Mouse (Mus musculus) ZHBTc4 (cell line): Measurements from ENCODE around the gene Atp1a1.

Experiments
- DNase-seq: peaks from one replicate; pipeline ENCODE4 v3.0.0-alpha.2; 2011; ENCODE audit warnings: low read depth, low spot score

The Atp1a1 gene

DNA sequence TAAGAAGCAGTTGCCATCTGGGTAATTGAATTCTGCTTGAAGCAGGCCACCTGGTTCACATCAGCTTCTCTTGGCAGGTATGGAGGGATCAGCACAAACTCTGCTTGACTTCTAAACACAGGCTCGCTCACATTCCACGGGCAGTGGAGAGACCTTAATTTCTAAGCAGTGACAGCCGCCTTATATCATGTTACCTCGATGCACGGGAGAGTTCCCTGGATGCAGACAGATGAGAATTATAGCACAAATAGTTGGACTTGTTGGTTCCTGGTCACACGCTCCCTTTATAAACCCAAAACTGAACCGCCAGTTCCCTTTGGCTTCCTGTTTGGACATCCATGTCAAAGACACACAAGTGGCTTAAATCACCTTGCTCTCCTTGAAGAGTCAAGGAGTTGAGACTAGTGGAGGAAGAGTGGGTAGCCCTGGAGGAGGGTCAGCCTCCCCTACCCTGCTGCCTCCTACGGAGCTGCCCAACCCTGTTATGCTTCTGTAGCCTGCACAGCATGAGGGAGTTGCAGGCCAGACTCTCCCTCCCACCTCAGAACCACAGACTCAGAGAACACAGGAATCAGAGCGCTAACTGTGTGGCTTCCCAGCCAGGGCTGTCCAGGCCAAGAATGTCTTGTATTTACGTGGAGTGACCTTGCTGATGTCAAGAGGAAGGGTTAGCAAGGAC lies 7.5 kb upstream of the Atp1a1 start:
- DNase-seq = peak; percentile 30

DNA sequence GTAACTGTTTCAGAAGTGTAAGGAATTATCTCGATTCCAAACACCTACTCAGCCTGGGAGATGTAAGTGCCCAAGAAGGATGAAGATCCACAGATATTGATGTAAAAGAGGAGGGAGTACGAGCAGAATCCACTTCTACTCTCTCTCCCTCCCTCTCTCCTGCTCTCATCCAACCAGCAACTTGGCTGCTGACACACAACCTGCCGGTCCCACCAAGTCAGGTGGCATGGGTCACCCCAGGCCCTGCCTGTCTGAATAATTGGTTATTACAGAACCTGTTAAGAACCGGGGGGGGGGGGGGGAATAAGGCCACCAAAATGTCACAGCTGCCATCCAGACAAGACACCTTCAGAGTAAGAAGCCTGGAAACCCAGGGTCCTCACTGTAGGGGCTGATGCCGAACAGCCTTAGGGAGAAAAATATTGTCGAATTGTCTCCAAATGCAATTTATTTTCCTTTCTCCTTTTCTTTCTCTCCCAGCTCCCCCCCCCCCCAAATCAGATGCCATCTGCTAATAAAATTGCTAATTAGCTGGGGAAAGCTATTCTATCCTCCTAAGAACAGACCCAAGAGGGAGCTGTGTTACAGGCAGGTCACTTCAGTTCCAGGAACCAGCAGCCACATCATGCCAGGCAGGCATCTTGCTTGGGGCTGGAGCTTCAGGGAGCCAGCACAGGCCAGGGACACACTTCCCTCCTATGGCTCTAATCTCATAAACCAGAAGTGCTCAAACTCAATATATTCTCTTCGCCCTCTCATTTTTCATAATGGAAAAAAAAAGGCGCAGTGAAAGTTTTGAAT lies 6.7 kb upstream of the Atp1a1 start:
- DNase-seq = no peak

DNA sequence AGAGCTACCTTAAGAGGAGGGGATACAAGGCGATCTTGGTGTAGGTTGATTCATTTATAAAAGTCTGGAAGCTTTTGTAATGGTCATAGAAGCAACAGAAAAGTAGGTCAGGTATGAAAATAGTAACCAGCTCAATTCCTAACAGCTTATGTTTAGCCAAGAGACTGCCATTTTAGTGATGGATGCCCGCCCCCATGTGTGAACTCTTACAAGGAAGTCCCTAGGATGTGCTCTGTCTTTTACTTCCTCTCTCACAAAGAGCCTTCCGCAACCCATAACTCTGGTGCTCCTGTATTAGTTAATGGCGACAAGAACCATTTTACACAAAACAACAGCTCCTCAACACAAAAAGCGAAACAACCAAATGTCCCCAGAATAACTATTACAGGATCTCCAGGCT lies 4.8 kb upstream of the Atp1a1 start:
- DNase-seq = no peak

DNA sequence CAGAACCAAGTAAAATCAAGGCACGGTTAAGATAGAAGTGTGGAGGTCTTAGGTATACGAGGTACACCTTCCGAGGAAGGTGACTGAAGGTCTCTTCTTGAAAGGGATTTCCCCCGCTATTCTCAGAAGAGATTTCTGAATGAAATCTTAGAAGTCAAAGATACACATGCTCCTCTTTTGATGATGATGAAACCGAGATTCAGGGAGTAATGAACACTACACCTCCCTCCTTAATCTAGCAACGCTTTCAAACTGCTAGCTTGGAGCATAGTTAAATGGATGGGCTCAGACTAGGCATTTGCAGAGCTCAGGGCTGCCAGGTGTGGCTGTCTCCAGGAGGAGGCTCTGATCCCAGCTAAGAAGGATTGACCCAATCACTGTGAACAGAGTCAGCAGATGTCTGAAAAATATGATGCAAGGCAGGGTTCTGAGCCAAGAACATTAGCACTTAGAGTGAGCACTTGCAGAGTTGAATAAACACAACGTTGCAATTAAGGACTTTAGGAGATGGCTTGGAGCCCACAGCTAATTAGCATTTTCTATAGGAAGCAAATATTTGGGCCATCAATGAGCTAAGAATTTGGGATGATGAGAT lies 2.5 kb upstream of the Atp1a1 start:
- no peak for DNase-seq

DNA sequence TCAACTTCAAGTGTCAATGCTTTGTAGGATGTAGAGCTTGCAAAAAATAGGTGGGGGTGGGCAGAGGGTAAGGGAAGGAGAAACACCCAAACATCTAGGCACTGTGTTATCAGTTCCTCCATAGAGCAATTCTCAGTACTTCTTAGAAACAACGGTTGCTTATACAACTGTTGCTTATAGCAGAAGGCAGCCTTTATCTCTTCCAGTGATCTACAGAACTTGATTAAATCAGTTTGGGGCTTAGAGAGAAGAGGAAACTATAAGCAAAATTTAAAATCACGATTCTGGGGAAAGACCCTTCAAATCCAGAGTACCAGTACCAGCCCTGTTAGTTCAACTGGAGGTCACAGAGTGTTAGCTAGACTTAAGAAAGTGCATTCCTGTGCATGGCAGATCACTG lies 1.2 kb upstream of the Atp1a1 start:
- no peak for DNase-seq

DNA sequence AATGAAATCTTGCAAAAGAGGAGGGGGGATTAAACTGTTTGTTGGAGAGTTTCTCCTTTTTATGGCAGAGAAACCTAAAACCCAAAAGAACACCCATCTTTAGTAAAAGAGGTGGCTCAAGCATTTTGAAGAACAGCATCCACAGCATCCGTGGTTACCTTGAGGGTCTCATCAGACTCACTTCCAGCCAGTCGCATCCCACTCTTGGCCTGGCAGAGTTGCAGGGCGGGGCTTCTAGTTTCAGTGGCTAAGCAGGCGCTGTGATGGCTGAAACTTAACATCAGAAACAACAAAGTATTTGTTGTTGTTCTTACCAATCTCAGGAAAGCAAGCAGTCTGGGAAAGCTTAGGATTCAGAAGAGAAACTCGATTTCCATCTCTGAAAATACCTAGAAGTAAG lies 807 bp upstream of the Atp1a1 start:
- DNase-seq = peak; percentile 17

DNA sequence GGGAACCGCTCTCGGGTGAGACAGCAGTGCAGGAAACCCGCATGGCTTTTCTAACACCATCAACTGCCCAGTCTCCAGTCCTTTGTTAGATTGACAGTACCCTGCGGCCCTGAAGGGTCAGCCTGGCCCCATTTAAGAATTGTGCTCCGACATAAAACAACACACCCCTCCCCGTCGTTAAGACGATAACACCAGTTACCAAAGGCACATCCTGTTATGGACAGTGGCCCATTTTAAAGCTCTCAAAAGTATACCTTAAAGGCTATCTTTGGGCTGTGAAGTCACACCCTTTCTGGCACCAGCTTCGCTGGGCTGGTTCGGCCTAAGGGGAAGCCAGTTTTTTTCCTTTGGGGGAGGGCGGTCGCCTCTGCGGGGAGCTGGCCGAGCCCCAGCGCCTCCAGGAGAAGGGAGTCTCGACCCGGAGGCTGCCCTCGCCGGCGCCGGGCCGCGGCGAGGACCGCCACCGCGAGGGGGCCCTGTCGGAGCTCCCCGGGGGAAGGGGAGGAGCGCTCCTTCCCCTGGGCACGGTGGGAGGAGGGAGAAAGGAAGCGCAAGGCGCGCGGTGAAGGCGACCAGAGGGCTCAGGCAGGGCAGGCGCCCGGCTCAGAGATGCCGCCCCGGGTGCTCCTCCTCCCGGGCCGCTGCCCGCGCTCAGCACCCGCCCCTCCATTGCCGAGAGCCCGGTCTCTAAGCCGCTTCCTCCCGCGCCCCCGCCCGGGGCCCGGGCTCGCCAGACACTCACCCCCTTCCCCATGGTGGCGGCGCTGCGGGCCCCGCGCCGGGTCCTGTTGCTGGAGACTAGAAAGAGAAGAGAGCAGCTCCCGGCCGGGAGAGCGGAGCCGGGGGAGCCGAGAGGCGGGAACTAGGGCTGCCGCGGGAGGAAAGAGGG lies 579 bp downstream of the Atp1a1 start:
- DNase-seq = peak; percentile 89

DNA sequence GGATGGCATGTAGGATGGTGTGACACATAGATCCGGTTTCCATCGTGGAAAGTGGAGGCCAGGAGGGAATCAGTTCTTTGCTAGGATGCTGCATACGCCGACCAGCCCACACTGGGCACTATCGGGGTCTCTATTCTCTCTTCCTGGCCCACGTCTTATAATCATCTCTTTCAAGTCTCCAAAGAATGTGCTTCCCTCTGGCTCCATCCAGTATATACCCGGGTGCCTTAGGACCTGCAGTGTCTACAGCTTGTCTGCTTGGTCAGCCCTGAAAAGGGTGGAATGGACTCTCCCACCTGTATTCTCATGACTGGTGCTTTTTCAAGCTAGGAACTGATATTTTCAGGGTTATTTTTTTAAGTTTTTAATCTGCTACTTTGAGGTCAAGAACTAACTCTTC lies 1.3 kb downstream of the Atp1a1 start:
- no peak for DNase-seq

DNA sequence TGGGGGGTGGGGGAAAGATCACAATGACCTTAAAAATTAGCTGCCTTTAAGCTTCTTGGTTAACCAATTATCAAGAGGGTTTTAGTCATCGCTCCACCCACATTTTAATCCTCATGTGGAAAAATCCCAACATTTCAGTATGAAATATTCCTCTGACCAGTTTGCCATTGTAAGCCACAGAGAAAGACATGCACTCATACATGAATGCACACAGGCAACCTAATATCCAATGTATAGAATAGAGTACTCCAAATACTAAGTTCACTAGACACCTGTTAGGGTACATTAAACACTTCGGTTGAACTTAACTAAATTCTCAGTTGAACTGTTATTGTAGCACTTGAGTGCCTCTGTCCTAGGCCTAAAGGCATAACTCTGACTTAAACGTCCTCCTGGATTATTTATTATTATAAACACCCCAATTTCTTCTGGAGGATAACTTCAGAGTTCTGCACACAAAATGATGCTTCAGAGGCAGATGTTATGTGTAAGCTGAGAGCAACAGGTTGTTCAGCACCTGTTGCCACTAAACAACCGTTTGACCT lies 1.9 kb downstream of the Atp1a1 start:
- no peak for DNase-seq

DNA sequence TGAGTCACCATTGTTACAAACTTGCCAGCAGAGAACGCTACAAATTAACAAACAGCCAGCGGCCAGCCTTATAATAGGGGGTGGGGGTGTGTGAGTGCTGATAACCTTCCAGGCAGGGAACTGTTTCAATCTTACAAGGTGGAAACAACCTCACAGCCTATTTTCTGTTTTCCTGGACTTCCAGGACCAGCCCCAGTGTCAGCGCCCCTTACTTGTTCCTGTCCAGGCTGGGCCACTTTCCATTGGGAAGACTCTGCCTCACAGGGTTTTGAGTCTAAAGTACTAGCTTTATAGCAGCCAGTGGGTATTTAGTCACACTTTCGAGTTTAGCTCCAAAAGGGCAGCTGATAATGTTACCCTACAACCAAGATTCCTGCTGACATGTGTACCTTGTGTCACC lies 2.8 kb downstream of the Atp1a1 start:
- no peak for DNase-seq

DNA sequence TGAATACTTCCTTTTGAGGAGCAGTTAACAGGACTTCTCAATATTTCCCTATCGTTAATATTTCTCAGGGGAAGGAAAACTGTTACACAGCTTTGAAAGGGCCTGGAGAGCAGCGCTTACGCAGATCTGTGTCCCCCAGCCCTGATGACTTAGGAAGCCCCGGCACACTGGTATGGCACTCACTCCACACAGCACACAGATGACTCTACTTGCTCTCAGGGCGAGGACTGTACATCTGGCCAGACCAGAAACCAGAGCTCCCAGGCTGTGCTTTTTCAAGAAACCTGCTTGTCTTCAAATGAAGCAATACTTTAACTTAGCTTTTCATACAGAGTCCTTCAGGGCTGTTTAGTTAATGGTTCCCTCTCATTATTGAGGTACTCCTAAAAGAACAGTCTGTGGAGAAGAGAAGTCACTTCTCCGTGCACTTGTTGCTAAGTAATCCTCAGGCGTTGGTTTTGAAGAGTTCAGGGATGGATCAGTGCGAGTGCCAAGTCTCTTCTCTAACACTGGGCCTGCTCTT lies 3.4 kb downstream of the Atp1a1 start:
- no peak for DNase-seq

DNA sequence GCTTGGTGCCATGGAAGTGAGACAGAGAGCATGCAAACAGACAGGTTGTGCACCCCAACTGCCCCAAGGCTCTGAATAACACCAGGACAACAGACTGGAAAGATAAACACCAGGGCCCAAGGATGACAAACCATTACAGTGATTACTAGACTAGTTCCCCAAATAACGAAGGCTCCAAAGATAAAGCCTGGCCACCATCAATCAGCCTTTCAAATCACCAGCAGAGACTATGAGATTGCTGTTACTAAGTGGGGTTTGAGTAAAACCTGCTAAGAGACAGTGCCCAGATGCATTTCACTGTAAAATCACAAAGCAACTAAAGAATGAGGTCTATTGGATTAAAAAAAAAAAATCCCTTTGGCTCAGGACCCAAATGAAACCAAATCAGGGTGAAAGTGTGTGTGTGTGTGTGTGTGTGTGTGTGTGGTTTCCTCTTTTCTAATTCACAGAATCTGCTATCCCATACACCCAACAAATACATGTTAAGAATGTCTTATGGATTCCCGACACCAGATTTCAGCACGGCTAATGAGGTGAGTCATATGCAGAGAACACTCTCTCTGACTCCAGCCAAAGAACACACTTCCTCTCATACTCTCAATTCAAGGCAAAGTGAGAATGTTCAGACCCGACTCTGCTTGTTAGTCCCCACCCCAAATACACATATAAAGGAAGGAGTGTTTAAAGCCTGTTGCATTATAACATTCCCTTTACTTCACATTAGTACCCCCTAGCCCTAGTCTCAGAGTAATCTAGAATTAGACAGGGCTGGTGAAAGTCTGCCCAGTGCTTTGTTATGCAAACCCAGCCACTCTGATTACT lies 4.4 kb downstream of the Atp1a1 start:
- DNase-seq = no peak

DNA sequence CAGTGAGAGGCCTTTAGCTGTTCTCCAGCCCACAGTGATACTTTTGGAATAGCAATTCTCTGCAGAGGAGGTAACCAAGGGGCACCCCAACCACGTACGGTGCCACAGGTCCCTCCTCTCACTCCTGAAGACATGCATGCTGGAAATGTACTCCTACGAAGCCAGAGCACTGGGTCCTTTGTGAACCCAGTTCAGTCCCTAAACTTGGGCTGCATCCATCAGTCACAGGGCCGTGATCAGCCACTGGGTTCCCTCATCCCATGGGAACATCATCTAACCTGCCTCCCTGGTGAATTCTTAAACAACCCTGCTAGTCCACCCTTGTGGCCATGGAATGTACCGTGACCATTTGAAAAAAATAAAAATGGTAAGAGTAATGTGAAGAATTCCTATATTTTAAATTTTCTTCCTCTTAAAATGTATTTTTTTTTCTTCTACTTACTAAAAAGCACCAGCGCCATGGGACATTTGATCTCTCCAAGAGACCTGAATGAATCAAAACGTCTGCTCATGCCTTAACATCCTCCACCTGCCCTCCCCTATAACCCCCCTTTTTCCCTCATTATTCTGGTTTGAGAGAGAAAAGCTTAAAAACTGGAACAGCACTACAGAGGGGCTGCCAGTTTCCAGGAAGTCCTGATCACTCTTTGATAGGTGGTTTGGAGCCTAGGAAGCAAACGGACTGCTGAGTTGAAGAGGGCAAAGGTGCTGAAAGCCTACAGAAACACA lies 5.1 kb downstream of the Atp1a1 start:
- no peak for DNase-seq

DNA sequence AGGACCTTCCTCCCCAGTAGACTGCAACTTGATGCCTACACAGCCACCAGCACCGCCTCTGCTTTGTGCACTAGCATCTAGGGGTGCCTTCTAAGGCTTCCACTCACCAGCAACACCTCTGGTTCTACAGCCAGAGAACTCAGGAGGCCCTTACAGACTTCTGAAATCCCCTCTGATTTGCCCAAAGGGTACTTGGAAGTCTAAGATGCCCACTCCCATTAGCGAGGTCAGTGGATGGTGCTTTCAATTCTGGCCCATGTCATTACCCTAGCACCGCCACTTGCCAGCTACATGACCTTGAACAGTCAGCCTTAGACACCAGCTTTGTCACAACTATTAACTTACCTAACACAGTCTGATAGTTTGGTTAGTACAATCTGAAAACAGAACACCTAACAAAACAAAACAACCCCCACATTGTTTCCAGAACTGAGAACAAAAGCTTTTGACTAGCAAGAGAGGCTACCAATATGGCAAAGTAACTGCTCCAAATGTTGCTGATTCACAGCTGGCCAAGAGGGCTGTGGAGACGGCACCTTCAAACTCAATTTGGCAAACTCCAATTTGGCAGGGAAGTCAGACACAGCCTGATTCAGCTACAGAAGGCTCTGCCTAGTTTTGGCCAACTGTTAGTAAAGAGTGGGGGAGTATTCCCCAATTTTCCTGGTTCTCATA lies 6.1 kb downstream of the Atp1a1 start:
- no peak for DNase-seq

DNA sequence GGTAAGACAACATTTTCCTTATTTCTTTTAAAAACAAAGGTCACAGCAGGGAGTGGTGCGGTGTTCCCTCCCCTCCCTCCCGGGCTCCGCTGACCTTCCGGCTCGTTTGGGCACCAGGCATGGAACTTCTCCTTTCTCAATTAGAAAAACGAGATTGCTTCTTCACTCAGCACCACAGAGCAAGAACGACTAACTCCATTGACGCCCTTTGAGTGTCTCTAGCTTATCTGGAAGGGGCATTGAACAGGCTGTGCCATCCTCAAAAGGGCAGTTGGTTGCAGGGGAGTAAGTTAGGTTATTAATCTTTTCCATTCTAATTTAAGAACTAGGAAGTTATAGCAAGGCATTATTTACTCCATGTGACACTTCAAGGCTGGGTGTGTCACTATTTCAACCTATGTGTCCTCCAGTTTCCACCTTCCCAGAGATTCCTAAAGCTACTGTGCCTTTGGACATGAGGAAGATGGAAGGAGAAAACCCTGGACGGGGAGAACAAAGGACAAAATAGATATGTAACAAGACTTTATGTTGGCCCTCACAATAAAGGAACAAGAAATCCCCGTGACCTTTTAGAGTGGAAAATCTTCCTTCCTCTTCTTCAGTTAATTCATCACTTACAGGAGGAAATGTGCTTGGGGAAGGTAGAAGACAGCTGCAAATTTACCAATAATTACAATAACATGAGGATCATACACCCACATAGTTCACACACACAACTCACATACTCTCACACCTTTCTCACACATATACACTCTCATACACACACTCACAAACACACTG lies 7.0 kb downstream of the Atp1a1 start:
- no peak for DNase-seq

DNA sequence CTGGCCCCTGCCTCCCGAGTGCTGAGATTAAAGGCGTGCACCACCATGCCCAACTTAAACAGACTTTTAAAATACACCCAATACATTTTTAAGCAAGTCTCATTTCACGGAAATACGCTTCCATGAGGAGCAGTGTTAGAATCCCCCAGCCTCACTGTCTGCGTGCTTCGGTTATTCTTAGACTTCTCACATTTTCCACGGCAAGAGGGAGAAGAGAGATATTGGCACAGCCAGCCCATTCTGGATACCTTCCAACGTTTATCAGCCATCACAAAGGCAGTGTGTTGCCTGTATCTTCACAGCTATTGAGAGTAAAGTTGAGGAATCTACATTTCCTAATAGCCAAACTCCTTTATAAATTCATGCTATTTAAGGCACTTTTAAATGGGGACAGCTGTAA lies 7.8 kb downstream of the Atp1a1 start:
- DNase-seq = no peak

DNA sequence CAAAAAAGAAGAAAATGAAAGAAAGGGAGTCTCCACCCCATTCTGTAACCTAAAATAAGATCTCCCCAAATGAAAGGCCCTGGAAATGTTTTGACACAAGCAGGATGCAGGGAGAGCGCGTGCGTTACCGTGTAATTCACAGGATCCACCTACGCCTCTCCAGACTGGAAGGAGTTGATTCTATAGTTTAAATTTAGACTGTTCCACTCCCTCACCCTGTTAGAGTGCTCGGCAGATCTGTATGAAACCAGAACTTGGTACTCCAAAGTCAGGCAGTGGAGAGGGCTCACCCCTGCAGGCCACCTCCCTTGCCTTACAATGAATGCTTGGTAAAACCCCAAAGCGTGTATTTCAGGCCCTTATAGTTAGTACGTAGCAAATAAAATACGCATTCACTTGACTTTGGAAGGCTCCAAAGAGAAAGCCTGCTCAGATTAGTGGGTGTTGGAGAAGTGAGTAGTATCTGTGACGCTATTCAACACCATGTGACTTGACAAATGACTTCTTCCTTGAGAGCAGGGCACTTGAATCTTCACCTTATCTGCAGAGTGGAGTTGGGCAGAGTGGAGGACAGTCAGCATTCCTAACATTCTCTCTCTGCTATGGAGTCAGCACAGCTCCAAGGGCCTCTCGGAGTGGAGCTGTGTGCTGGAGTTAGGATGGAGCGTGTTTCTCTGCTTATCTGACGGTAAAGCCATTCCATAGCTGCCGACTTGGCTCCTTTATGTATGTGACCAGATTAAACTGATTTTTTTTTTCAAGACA lies 8.4 kb downstream of the Atp1a1 start:
- peak; percentile 62 for DNase-seq

DNA sequence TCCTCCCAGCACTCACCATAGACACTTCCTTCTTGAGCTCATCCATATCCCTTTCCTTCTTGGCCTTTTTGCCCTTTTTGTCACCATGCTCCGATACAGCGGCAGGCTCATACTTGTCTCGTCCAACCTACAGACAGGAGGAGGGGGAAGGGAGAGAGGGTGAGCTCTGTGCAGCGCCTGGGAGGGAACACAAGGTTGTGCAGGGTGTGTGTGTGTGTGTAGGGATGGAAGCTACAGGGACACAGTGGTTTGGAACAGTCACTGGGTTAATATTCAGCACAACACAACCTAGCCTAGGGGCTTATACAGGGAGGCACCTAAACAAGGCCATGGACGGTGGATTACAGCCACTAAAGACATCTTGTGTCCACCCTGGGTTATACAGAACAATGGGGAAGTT lies 9.5 kb downstream of the Atp1a1 start:
- DNase-seq = no peak
